ENCODE assay signal across 10 mouse cellular contexts in the genomic region with DNA sequence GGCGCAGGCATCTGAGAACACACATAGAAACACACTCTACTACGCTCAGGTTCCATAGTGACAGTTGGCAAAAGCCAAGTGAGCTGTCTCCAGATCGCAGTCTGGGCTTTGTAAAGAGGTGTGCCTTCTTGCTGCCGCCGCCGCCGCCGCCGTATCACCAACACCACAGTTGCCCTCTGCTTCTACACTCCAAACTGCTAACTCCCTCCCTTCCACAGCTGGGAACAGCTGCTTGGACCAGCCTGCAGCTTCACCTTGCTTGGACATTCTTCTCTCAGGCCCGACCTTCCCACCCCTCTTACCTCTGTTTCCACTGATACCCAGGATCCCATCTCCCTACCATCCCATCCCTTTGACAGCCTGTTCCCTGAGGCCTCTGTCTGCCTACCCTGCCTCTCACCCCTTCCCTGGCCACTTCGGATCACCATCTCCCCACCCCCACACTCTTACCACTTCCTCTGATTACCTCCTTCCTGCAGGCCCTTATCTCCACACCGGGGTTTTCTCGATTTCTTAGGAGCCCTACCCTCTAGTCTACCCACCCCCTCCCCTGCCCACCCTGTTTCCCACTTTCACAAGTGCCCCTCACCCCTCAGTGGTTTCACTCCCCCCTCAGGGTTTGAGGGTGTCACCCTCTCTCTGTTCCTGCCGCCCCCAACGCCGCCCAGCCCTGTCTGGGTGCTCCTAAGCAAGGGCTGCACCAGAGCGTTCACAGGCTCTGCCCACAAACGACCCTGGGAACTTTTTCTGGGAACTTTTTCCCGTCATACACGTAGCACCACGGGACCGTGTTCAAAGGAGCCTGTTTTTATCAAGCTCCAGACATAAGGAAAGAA. TPM values are rescaled to one million over a fixed set of nuclear protein-coding genes. Genes with fewer than 3 reads are reported as not detected.
DNase-seq lines count a peak whose midpoint lies in the region; ATAC-seq lines count a peak whose summit lies in the region.
"Had no signal": no experiment of that assay in that cellular context is flagged by ENCODE, and none has a peak within 500 bp of the region (broad histone marks: within the 10 kb centered on the region; RNA-seq: fewer than 3 reads in every experiment).

No protein-coding gene starts in this region.

- DNase-seq in lung, adult 18-20 months, result no peak
- peak; percentile 76 for DNase-seq in embryonic facial prominence, embryonic 11.5 days (ENCODE audit: low spot score)
- peak; percentile 37 for DNase-seq in liver
- peak; percentile 25 to 38 for DNase-seq in thymus, postnatal 10 days (ENCODE audit: low spot score in 2 of 2)
- DNase-seq in adrenal gland, postnatal 10 days, result no peak
- no peak for DNase-seq in layer of hippocampus, adult 9-11 months
- DNase-seq: retina, postnatal 1 day had no signal

- peak overlapping the region; percentile 40 for H3K27ac ChIP-seq in lung, embryonic 16.5 days (ENCODE audit: low read length)
- peak overlapping the region; percentile 36 for H3K27ac ChIP-seq in embryonic facial prominence, embryonic 11.5 days (replicated peaks; ENCODE audit: low read depth, low read length)
- no peak overlapping the region for H3K27ac ChIP-seq in forebrain, embryonic 12.5 days

- H3K36me3 ChIP-seq in lung, embryonic 16.5 days (ENCODE audit: control insufficient read depth, insufficient read depth, low read length), result no peaks in the 10 kb centered on the region
- no peaks in the 10 kb centered on the region for H3K36me3 ChIP-seq in embryonic facial prominence, embryonic 11.5 days (replicated peaks; ENCODE audit: control insufficient read depth, insufficient read depth, low read depth, low read length)
- 0 out of 2 replicates have a peak, but pooled peaks cover under 1% of the 10 kb centered on the region for H3K36me3 ChIP-seq in forebrain, embryonic 12.5 days (replicated peaks)

- no peak overlapping the region for H3K4me3 ChIP-seq in lung, embryonic 16.5 days (ENCODE audit: low read length)
- no peak overlapping the region for H3K4me3 ChIP-seq in embryonic facial prominence, embryonic 11.5 days (ENCODE audit: low read depth, low read length)
- H3K4me3 ChIP-seq in forebrain, embryonic 12.5 days (replicated peaks), result no peak overlapping the region

- WGBS in lung, embryonic 16.5 days, result 32% methylated on average over 22 of the region's 22 CpGs
- WGBS in embryonic facial prominence, embryonic 11.5 days, result 49% methylated on average over 22 of the region's 22 CpGs
- WGBS in forebrain, embryonic 12.5 days, result 69% methylated on average over 22 of the region's 22 CpGs

- peak overlapping the region; percentile 22; the same call in 1 of the 2 replicates for H3K4me2 ChIP-seq in lung, embryonic 16.5 days (ENCODE audit: low read depth, low read length)
- no peak overlapping the region for H3K4me2 ChIP-seq in embryonic facial prominence, embryonic 11.5 days (ENCODE audit: low read depth, low read length)
- H3K4me2 ChIP-seq in forebrain, embryonic 12.5 days, result no peak overlapping the region

- no peaks in the 10 kb centered on the region for H3K27me3 ChIP-seq in lung, embryonic 16.5 days (ENCODE audit: control insufficient read depth, insufficient read depth, low read depth, low read length)
- H3K27me3 ChIP-seq in embryonic facial prominence, embryonic 11.5 days (ENCODE audit: control insufficient read depth, insufficient read depth, low read length), result no peaks in the 10 kb centered on the region
- no peaks in the 10 kb centered on the region for H3K27me3 ChIP-seq in forebrain, embryonic 12.5 days

- peak overlapping the region; percentile 39; the same call in 1 of the 2 replicates for H3K9ac ChIP-seq in lung, embryonic 16.5 days (ENCODE audit: low read length)
- H3K9ac ChIP-seq in embryonic facial prominence, embryonic 11.5 days (replicated peaks; ENCODE audit: low read length), result no peak overlapping the region
- no peak overlapping the region for H3K9ac ChIP-seq in forebrain, embryonic 12.5 days

- no peaks in the 10 kb centered on the region for H3K9me3 ChIP-seq in lung, embryonic 16.5 days (ENCODE audit: control insufficient read depth, low read length)
- no peaks in the 10 kb centered on the region for H3K9me3 ChIP-seq in embryonic facial prominence, embryonic 11.5 days (replicated peaks; ENCODE audit: control insufficient read depth, low read length)
- H3K9me3 ChIP-seq in forebrain, embryonic 12.5 days, result 0 out of 2 replicates have a peak, but pooled peaks cover 3% of the 10 kb centered on the region

- peaks cover 15% of the 10 kb centered on the region for H3K4me1 ChIP-seq in lung, embryonic 16.5 days (replicated peaks; ENCODE audit: control insufficient read depth, insufficient read depth, low read length)
- peaks cover 2% of the 10 kb centered on the region; the same call in 1 of the 2 replicates for H3K4me1 ChIP-seq in embryonic facial prominence, embryonic 11.5 days (ENCODE audit: control insufficient read depth, insufficient read depth, low read length)
- H3K4me1 ChIP-seq in forebrain, embryonic 12.5 days, result peaks cover 11% of the 10 kb centered on the region

- ATAC-seq in lung, embryonic 16.5 days (ENCODE audit: low read depth), result peak; percentile 23; the same call in 1 of the 2 replicates
- no peak; the same call in 1 of the 2 replicates for ATAC-seq in embryonic facial prominence, embryonic 11.5 days (replicated peaks; ENCODE audit: insufficient number of reproducible peaks, low FRiP score, low TSS enrichment, low read depth)
- no peak for ATAC-seq in forebrain, embryonic 12.5 days (ENCODE audit: low FRiP score)

RNA-seq across cellular contexts. Expression of a gene that starts 22.3 kb away (rescaled TPM):
- not detected in 2 replicates for polyA plus RNA-seq in lung, embryonic 16.5 days (2015; fragmentation: Nextera tagmentation; extraction: Ambion mirVana)
- 0.17 TPM in 1 of 2 replicates, not detected in the other for polyA plus RNA-seq in embryonic facial prominence, embryonic 11.5 days (2014; fragmentation: Nextera tagmentation; extraction: Ambion mirVana)
- not detected for total RNA-seq in adrenal gland, postnatal 10 days (2021)
- not detected in 2 replicates for polyA plus RNA-seq in forebrain, embryonic 12.5 days (2016; fragmentation: Nextera tagmentation; extraction: Ambion mirVana)
- polyA plus RNA-seq: kidney, embryonic 16.5 days had no signal

RNA-seq across cellular contexts. Expression of a gene that starts 52.1 kb away (rescaled TPM):
- polyA plus RNA-seq in lung, embryonic 16.5 days (2015; fragmentation: Nextera tagmentation; extraction: Ambion mirVana), result 9.8 and 10.3 TPM in 2 replicates
- polyA plus RNA-seq in embryonic facial prominence, embryonic 11.5 days (2014; fragmentation: Nextera tagmentation; extraction: Ambion mirVana), result 16.1 and 16.2 TPM in 2 replicates
- total RNA-seq in adrenal gland, postnatal 10 days (2021), result 1 to 10 TPM; 7.5 to 9.8 TPM
- 13.3 and 15.6 TPM in 2 replicates for polyA plus RNA-seq in forebrain, embryonic 12.5 days (2016; fragmentation: Nextera tagmentation; extraction: Ambion mirVana)

RNA-seq across cellular contexts. Expression of a gene that starts 53.2 kb away (rescaled TPM):
- polyA plus RNA-seq in lung, embryonic 16.5 days (2015; fragmentation: Nextera tagmentation; extraction: Ambion mirVana), result 92.9 and 94.0 TPM in 2 replicates
- polyA plus RNA-seq in embryonic facial prominence, embryonic 11.5 days (2014; fragmentation: Nextera tagmentation; extraction: Ambion mirVana), result 177 and 191 TPM in 2 replicates
- 10 to 100 TPM; 56.4 to 56.8 TPM for total RNA-seq in adrenal gland, postnatal 10 days (2021)
- polyA plus RNA-seq in forebrain, embryonic 12.5 days (2016; fragmentation: Nextera tagmentation; extraction: Ambion mirVana), result 169 and 173 TPM in 2 replicates

Comparison
In these comparisons a context has a peak if more than half of its experiments do, and no peak if none do; other contexts are left out.
1. DNase-seq: peak in embryonic facial prominence, embryonic 11.5 days (single experiment), liver (single experiment) and thymus, postnatal 10 days (2 of 2); none in lung, adult 18-20 months (0 of 2), adrenal gland, postnatal 10 days (single experiment) and layer of hippocampus, adult 9-11 months (single experiment).